Mouse (Mus musculus): ENCODE measurements around the gene Lhx4. TPM values are rescaled to one million over a fixed set of nuclear protein-coding genes. Genes with fewer than 3 reads are reported as not detected.
A peak's percentile ranks its signal among the peaks of the same experiment; 100 is the strongest.

The Lhx4 gene
- not detected in 2 replicates for polyA plus RNA-seq (2012; rRNA removed)

- H3K4me1 ChIP-seq (ENCODE audit: control insufficient read depth, insufficient read depth, low read length), result no peaks in the 10 kb centered on the region
- no peak for TF ChIP-seq POLR2A (IDR thresholded peaks at IDR 0.05; ENCODE audit: low read depth, low read length)
- no peak within 1 kb of the TSS for H3K27ac ChIP-seq (ENCODE audit: insufficient read depth, low read depth, low read length)
- H3K4me3 ChIP-seq (ENCODE audit: insufficient read depth, low read depth, low read length), result no peak within 1 kb of the TSS
- no peaks in the 10 kb centered on the region for H3K36me3 ChIP-seq (ENCODE audit: control insufficient read depth, insufficient read depth, low read length)
- no peak for DNase-seq
- H3K27me3 ChIP-seq (replicated peaks; ENCODE audit: control insufficient read depth, insufficient read depth, low read length), result no peaks in the 10 kb centered on the region
- WGBS, result 60% methylated on average over 6 of the region's 6 CpGs
Observed at GRCm38 (mm10) chr1:155751484-155752255, at the start of gene Lhx4. Lhx4 (minus strand) TSS chr1:155751684.

- 96% methylated on average over 4 of the region's 4 CpGs for WGBS
- H3K27ac ChIP-seq (ENCODE audit: insufficient read depth, low read depth, low read length), result no peak overlapping the region
- DNase-seq, result no peak
Observed at GRCm38 (mm10) chr1:155798000-155798399, 46.5 kb upstream of the Lhx4 start.

GRCm38 (mm10) chr1:155797425-155797824, 45.9 kb upstream of the Lhx4 start:
- TF ChIP-seq POLR2A (IDR thresholded peaks at IDR 0.05; ENCODE audit: low read depth, low read length) (no peak), CTCF (conservative IDR thresholded peaks at IDR 0.05; ENCODE audit: insufficient read depth, insufficient read length, low read depth, low read length) (no peak)
- Histone ChIP-seq H3K36me3 (ENCODE audit: control insufficient read depth, insufficient read depth, low read length) (no peaks in the 10 kb centered on the region), H3K27ac (ENCODE audit: insufficient read depth, low read depth, low read length) (no peak overlapping the region), H3K4me3 (ENCODE audit: insufficient read depth, low read depth, low read length) (no peak overlapping the region), H3K27me3 (replicated peaks; ENCODE audit: control insufficient read depth, insufficient read depth, low read length) (no peaks in the 10 kb centered on the region), H3K4me1 (ENCODE audit: control insufficient read depth, insufficient read depth, low read length) (no peaks in the 10 kb centered on the region)
- DNase-seq, result no peak
- 66% methylated on average over 4 of the region's 4 CpGs for WGBS

More at GRCm38 (mm10) chr1:155798000-155798399, 46.5 kb upstream of the Lhx4 start:
- H3K36me3 ChIP-seq (ENCODE audit: control insufficient read depth, insufficient read depth, low read length), result no peaks in the 10 kb centered on the region
- H3K27me3 ChIP-seq (replicated peaks; ENCODE audit: control insufficient read depth, insufficient read depth, low read length), result no peaks in the 10 kb centered on the region
- H3K4me1 ChIP-seq (ENCODE audit: control insufficient read depth, insufficient read depth, low read length), result no peaks in the 10 kb centered on the region
- H3K4me3 ChIP-seq (ENCODE audit: insufficient read depth, low read depth, low read length), result no peak overlapping the region
- TF ChIP-seq POLR2A (IDR thresholded peaks at IDR 0.05; ENCODE audit: low read depth, low read length), result no peak
- no peak for TF ChIP-seq CTCF (conservative IDR thresholded peaks at IDR 0.05; ENCODE audit: insufficient read depth, insufficient read length, low read depth, low read length)

- TF ChIP-seq CTCF (conservative IDR thresholded peaks at IDR 0.05; ENCODE audit: insufficient read depth, insufficient read length, low read depth, low read length), result no peak
- TF ChIP-seq POLR2A (IDR thresholded peaks at IDR 0.05; ENCODE audit: low read depth, low read length), result no peak
- H3K4me3 ChIP-seq (ENCODE audit: insufficient read depth, low read depth, low read length), result no peak overlapping the region
- H3K27ac ChIP-seq (ENCODE audit: insufficient read depth, low read depth, low read length), result no peak overlapping the region
- no peaks in the 10 kb centered on the region for H3K36me3 ChIP-seq (ENCODE audit: control insufficient read depth, insufficient read depth, low read length)
- H3K4me1 ChIP-seq (ENCODE audit: control insufficient read depth, insufficient read depth, low read length), result no peaks in the 10 kb centered on the region
- H3K27me3 ChIP-seq (replicated peaks; ENCODE audit: control insufficient read depth, insufficient read depth, low read length), result no peaks in the 10 kb centered on the region
- WGBS, result 82% methylated on average over 11 of the region's 11 CpGs
- DNase-seq, result no peak
Observed at GRCm38 (mm10) chr1:155796757-155797405, 45.4 kb upstream of the Lhx4 start.

GRCm38 (mm10) chr1:155795791-155796233, 44.3 kb upstream of the Lhx4 start:
- no peak overlapping the region for H3K4me3 ChIP-seq (ENCODE audit: insufficient read depth, low read depth, low read length)
- no peaks in the 10 kb centered on the region for H3K36me3 ChIP-seq (ENCODE audit: control insufficient read depth, insufficient read depth, low read length)
- no peak overlapping the region for H3K27ac ChIP-seq (ENCODE audit: insufficient read depth, low read depth, low read length)
- no peak for DNase-seq
- no peak for TF ChIP-seq CTCF (conservative IDR thresholded peaks at IDR 0.05; ENCODE audit: insufficient read depth, insufficient read length, low read depth, low read length)
- no peak for TF ChIP-seq POLR2A (IDR thresholded peaks at IDR 0.05; ENCODE audit: low read depth, low read length)
- H3K4me1 ChIP-seq (ENCODE audit: control insufficient read depth, insufficient read depth, low read length), result no peaks in the 10 kb centered on the region
- WGBS, result 90% methylated on average over 5 of the region's 5 CpGs
- H3K27me3 ChIP-seq (replicated peaks; ENCODE audit: control insufficient read depth, insufficient read depth, low read length), result no peaks in the 10 kb centered on the region

- Histone ChIP-seq H3K4me1 (ENCODE audit: control insufficient read depth, insufficient read depth, low read length) (no peaks in the 10 kb centered on the region), H3K27ac (ENCODE audit: insufficient read depth, low read depth, low read length) (no peak overlapping the region), H3K36me3 (ENCODE audit: control insufficient read depth, insufficient read depth, low read length) (no peaks in the 10 kb centered on the region), H3K4me3 (ENCODE audit: insufficient read depth, low read depth, low read length) (no peak overlapping the region), H3K27me3 (replicated peaks; ENCODE audit: control insufficient read depth, insufficient read depth, low read length) (no peaks in the 10 kb centered on the region)
- no peak for TF ChIP-seq CTCF (conservative IDR thresholded peaks at IDR 0.05; ENCODE audit: insufficient read depth, insufficient read length, low read depth, low read length)
- TF ChIP-seq POLR2A (IDR thresholded peaks at IDR 0.05; ENCODE audit: low read depth, low read length), result no peak
- 74% methylated on average over 6 of the region's 6 CpGs for WGBS
- DNase-seq, result peak; percentile 27
Observed at GRCm38 (mm10) chr1:155794855-155795254, 43.4 kb upstream of the Lhx4 start.

- DNase-seq, result no peak
- Histone ChIP-seq H3K4me1 (ENCODE audit: control insufficient read depth, insufficient read depth, low read length) (no peaks in the 10 kb centered on the region), H3K27ac (ENCODE audit: insufficient read depth, low read depth, low read length) (no peak overlapping the region), H3K4me3 (ENCODE audit: insufficient read depth, low read depth, low read length) (no peak overlapping the region), H3K36me3 (ENCODE audit: control insufficient read depth, insufficient read depth, low read length) (no peaks in the 10 kb centered on the region), H3K27me3 (replicated peaks; ENCODE audit: control insufficient read depth, insufficient read depth, low read length) (no peaks in the 10 kb centered on the region)
- WGBS, result 56% methylated on average over 5 of the region's 5 CpGs
- TF ChIP-seq CTCF (conservative IDR thresholded peaks at IDR 0.05; ENCODE audit: insufficient read depth, insufficient read length, low read depth, low read length) (peak; percentile 48; the same call in 1 of the 2 replicates), POLR2A (IDR thresholded peaks at IDR 0.05; ENCODE audit: low read depth, low read length) (no peak)
Observed at GRCm38 (mm10) chr1:155791919-155792318, 40.4 kb upstream of the Lhx4 start.

Measured in kidney, adult 2 months (tissue).